Mouse (Mus musculus) forebrain, embryonic 14.5 days (tissue): ENCODE results near the gene Aff1. TPM values are rescaled to one million over a fixed set of nuclear protein-coding genes. Genes with fewer than 3 reads are reported as not detected.

ENCODE experiments used
- ATAC-seq: fragments of 200-750 bp; cut with Nextera tagmentation; 2 replicates; pipeline ENCODE4 v1.8.0; 2017; ENCODE audit warnings: mild to moderate bottlenecking, moderate library complexity
- DNase-seq: peaks from one replicate; pipeline ENCODE4 v3.0.0-alpha.2; 2015; ENCODE audit warnings: low spot score
- H3K27ac ChIP-seq: fragments of 300-500 bp; sonication (generic); 2 replicates; pipeline ENCODE4 v1.5.1; 2014; ENCODE audit warnings: low read depth, mild to moderate bottlenecking, control low read depth, low read length, moderate library complexity
- H3K27me3 ChIP-seq: fragments of 300-500 bp; sonication (generic); replicated peaks from 2 replicates; pipeline ENCODE4 v1.6.1; 2014; ENCODE audit warnings: low read length, control low read depth, mixed read lengths; ENCODE audit not compliant: control insufficient read depth, insufficient read depth
- H3K36me3 ChIP-seq: fragments of 300-500 bp; sonication (generic); 2 replicates; pipeline ENCODE4 v1.6.1; 2014; ENCODE audit warnings: low read length, control low read depth; ENCODE audit not compliant: control insufficient read depth, insufficient read depth
- H3K4me1 ChIP-seq: fragments of 300-500 bp; sonication (generic); 2 replicates; pipeline ENCODE4 v1.6.1; 2014; ENCODE audit warnings: antibody characterized with exemption, low read length, control low read depth; ENCODE audit not compliant: control insufficient read depth, insufficient read depth
- H3K4me2 ChIP-seq: fragments of 300-500 bp; sonication (generic); 2 replicates; pipeline ENCODE4 v1.6.1; 2014; ENCODE audit warnings: mild to moderate bottlenecking, control low read depth, low read length
- H3K4me3 ChIP-seq: fragments of 300-500 bp; sonication (generic); 2 replicates; pipeline ENCODE4 v1.5.1; 2014; ENCODE audit warnings: low read depth, low read length, control low read depth
- H3K9ac ChIP-seq: fragments of 300-500 bp; sonication (generic); 2 replicates; pipeline ENCODE4 v1.6.1; 2014; ENCODE audit warnings: mild to moderate bottlenecking, low read length, control low read depth, moderate library complexity
- H3K9me3 ChIP-seq: fragments of 300-500 bp; sonication (generic); replicated peaks from 2 replicates; pipeline ENCODE4 v1.6.1; 2016; ENCODE audit warnings: low read length, control low read depth, mixed read lengths; ENCODE audit not compliant: control insufficient read depth
- WGBS: fragments of 180-500 bp; shearing (Covaris S2); extraction: QIAGEN DNeasy Blood & Tissue Kit; methylation state at CpG from one replicate; pipeline ENCODE4 v1.1.7; 2014; 5-methylcytosine and 5-hydroxymethylcytosine counted together
- polyA plus RNA-seq: library from polyadenylated mRNA; unstranded; fragments of >200 nt; fragmentation: Nextera tagmentation; extraction: Ambion mirVana; gene quantifications from 2 replicates; pipeline ENCODE4 v1.2.1, GENCODE M21; 2014

Gene Aff1
- polyA plus RNA-seq, 1 experiment from 2014 or later, result 1.5 TPM

- no peak overlapping the region for H3K4me2 ChIP-seq
- H3K9me3 ChIP-seq, result no peaks in the 10 kb centered on the region
- no peak for DNase-seq
- 74% methylated on average over 6 of the region's 6 CpGs for WGBS
- H3K4me1 ChIP-seq, result peaks cover 3% of the 10 kb centered on the region; the same call in 1 of the 2 replicates
- ATAC-seq, result no peak
- H3K27ac ChIP-seq, result no peak overlapping the region
- H3K27me3 ChIP-seq, result no peaks in the 10 kb centered on the region
- no peaks in the 10 kb centered on the region for H3K36me3 ChIP-seq
- no peak overlapping the region for H3K4me3 ChIP-seq
- H3K9ac ChIP-seq, result no peak overlapping the region
Measured at GRCm38 (mm10) chr5:103736553-103737207, 44.5 kb downstream of the Aff1 start.

GRCm38 (mm10) chr5:103737208-103738066 lies 45.3 kb downstream of the Aff1 start:
- 75% methylated on average over 26 of the region's 26 CpGs for WGBS
- Histone ChIP-seq H3K9ac (no peak overlapping the region), H3K9me3 (no peaks in the 10 kb centered on the region), H3K27me3 (no peaks in the 10 kb centered on the region), H3K4me3 (no peak overlapping the region), H3K4me2 (no peak overlapping the region), H3K36me3 (no peaks in the 10 kb centered on the region), H3K4me1 (peaks cover 3% of the 10 kb centered on the region; the same call in 1 of the 2 replicates), H3K27ac (no peak overlapping the region)
- ATAC-seq, result no peak
- DNase-seq, result peak; percentile 58

- H3K4me2 ChIP-seq, result no peak overlapping the region
- WGBS, result 93% methylated on average over 5 of the region's 5 CpGs
- H3K27me3 ChIP-seq, result no peaks in the 10 kb centered on the region
- DNase-seq, result no peak
- no peak overlapping the region for H3K27ac ChIP-seq
- no peak overlapping the region for H3K9ac ChIP-seq
- no peaks in the 10 kb centered on the region for H3K9me3 ChIP-seq
- ATAC-seq, result no peak
- H3K4me1 ChIP-seq, result peaks cover 3% of the 10 kb centered on the region; the same call in 1 of the 2 replicates
- no peak overlapping the region for H3K4me3 ChIP-seq
- no peaks in the 10 kb centered on the region for H3K36me3 ChIP-seq
Measured at GRCm38 (mm10) chr5:103738509-103738908, 46.3 kb downstream of the Aff1 start.

GRCm38 (mm10) chr5:103739163-103739562 lies 47.0 kb downstream of the Aff1 start:
- H3K4me3 ChIP-seq, result no peak overlapping the region
- 89% methylated on average over 5 of the region's 5 CpGs for WGBS
- no peak overlapping the region for H3K9ac ChIP-seq

GRCm38 (mm10) chr5:103740093-103740902 lies 48.1 kb downstream of the Aff1 start:
- Histone ChIP-seq H3K9ac (no peak overlapping the region), H3K27ac (no peak overlapping the region), H3K4me2 (no peak overlapping the region), H3K36me3 (no peaks in the 10 kb centered on the region), H3K9me3 (no peaks in the 10 kb centered on the region), H3K27me3 (no peaks in the 10 kb centered on the region), H3K4me1 (peaks cover 3% of the 10 kb centered on the region; the same call in 1 of the 2 replicates), H3K4me3 (no peak overlapping the region)
- 85% methylated on average over 5 of the region's 5 CpGs for WGBS
- no peak for ATAC-seq
- DNase-seq, result no peak

More at GRCm38 (mm10) chr5:103739163-103739562, 47.0 kb downstream of the Aff1 start:
- DNase-seq, result no peak
- no peak for ATAC-seq
- H3K27me3 ChIP-seq, result no peaks in the 10 kb centered on the region
- H3K27ac ChIP-seq, result no peak overlapping the region
- H3K4me2 ChIP-seq, result no peak overlapping the region
- H3K36me3 ChIP-seq, result no peaks in the 10 kb centered on the region
- peaks cover 3% of the 10 kb centered on the region; the same call in 1 of the 2 replicates for H3K4me1 ChIP-seq
- no peaks in the 10 kb centered on the region for H3K9me3 ChIP-seq

- DNase-seq (no peak), ATAC-seq (no peak)
- no peaks in the 10 kb centered on the region for H3K9me3 ChIP-seq
- no peak overlapping the region for H3K4me3 ChIP-seq
- no peaks in the 10 kb centered on the region for H3K27me3 ChIP-seq
- no peaks in the 10 kb centered on the region for H3K36me3 ChIP-seq
- peaks cover 3% of the 10 kb centered on the region; the same call in 1 of the 2 replicates for H3K4me1 ChIP-seq
- H3K27ac ChIP-seq, result no peak overlapping the region
- WGBS, result 93% methylated on average over 1 of the region's 1 CpGs
- H3K9ac ChIP-seq, result no peak overlapping the region
- no peak overlapping the region for H3K4me2 ChIP-seq
Measured at GRCm38 (mm10) chr5:103740903-103741246, 48.7 kb downstream of the Aff1 start.

GRCm38 (mm10) chr5:103741443-103741842 lies 49.3 kb downstream of the Aff1 start:
- no peak overlapping the region for H3K9ac ChIP-seq
- no peaks in the 10 kb centered on the region for H3K36me3 ChIP-seq
- DNase-seq, result no peak
- ATAC-seq, result no peak
- H3K9me3 ChIP-seq, result no peaks in the 10 kb centered on the region
- H3K27me3 ChIP-seq, result no peaks in the 10 kb centered on the region
- 71% methylated on average over 1 of the region's 1 CpGs for WGBS
- H3K4me3 ChIP-seq, result no peak overlapping the region
- H3K27ac ChIP-seq, result no peak overlapping the region
- H3K4me1 ChIP-seq, result peaks cover 3% of the 10 kb centered on the region; the same call in 1 of the 2 replicates
- H3K4me2 ChIP-seq, result no peak overlapping the region

- H3K27me3 ChIP-seq, result no peaks in the 10 kb centered on the region
- H3K27ac ChIP-seq, result no peak overlapping the region
- WGBS, result 96% methylated on average over 2 of the region's 2 CpGs
- H3K9me3 ChIP-seq, result no peaks in the 10 kb centered on the region
- H3K4me3 ChIP-seq, result no peak overlapping the region
- peaks cover 3% of the 10 kb centered on the region; the same call in 1 of the 2 replicates for H3K4me1 ChIP-seq
- DNase-seq (no peak), ATAC-seq (no peak)
- H3K4me2 ChIP-seq, result no peak overlapping the region
- no peak overlapping the region for H3K9ac ChIP-seq
- H3K36me3 ChIP-seq, result no peaks in the 10 kb centered on the region
Measured at GRCm38 (mm10) chr5:103741992-103742391, 49.8 kb downstream of the Aff1 start.
